In genomic region chr2:71866565-71866964, GRCm38 (mm10) we compare ENCODE assay signal across 12 mouse cellular contexts. TPM values are rescaled to one million over a fixed set of nuclear protein-coding genes. Genes with fewer than 3 reads are reported as not detected.
DNase-seq lines count a peak whose midpoint lies in the region; ATAC-seq and TF ChIP-seq lines count a peak whose summit lies in the region.
"Had no signal": no experiment of that assay in that cellular context is flagged by ENCODE, and none has a peak within 500 bp of the region (broad histone marks: within the 10 kb centered on the region; RNA-seq: fewer than 3 reads in every experiment).

No protein-coding gene starts in this region.

- no peaks in the 10 kb centered on the region for H3K27me3 ChIP-seq in liver, adult 2 months (ENCODE audit: control insufficient read depth, insufficient read depth, low read length)
- H3K27me3 ChIP-seq in CH12.LX (replicated peaks), result no peaks in the 10 kb centered on the region
- H3K27me3 ChIP-seq: forebrain, embryonic 15.5 days; hindbrain, embryonic 12.5 days had no signal

- peak; percentile 18 for DNase-seq in liver, adult 2 months (ENCODE audit: extremely low read depth, low read depth, low spot score)
- no peak for DNase-seq in liver
- DNase-seq in CH12.LX (ENCODE audit: extremely low read depth), result peak; percentile 33
- DNase-seq in skeletal muscle tissue, adult 2 months (ENCODE audit: low read depth, low spot score), result peak; percentile 6
- no peak for DNase-seq in cerebellum, postnatal 10 days
- no peak for DNase-seq in adrenal gland, postnatal 36 days
- DNase-seq: adrenal gland, adult 2 months; cerebellum, postnatal 36 days had no signal

- no peaks in the 10 kb centered on the region for H3K79me2 ChIP-seq in liver, adult 2 months (ENCODE audit: control insufficient read depth, insufficient read depth, low read length)
- no peaks in the 10 kb centered on the region for H3K79me2 ChIP-seq in CH12.LX (replicated peaks; ENCODE audit: control insufficient read depth, extremely low read depth, insufficient read depth, poor library complexity, severe bottlenecking)

- peak overlapping the region; percentile 44 for H3K4me2 ChIP-seq in CH12.LX (ENCODE audit: insufficient read depth, low read depth, poor library complexity, severe bottlenecking)
- H3K4me2 ChIP-seq: forebrain, embryonic 15.5 days; hindbrain, embryonic 12.5 days had no signal

- in situ Hi-C loops in CH12.LX (cut with MboI; ENCODE audit: low pct_ligation_motif_present, low pct_unique_long_range_greater_than_20kb, low sequenced_read_pairs), result no loop called here

- no peaks in the 10 kb centered on the region for H3K9me3 ChIP-seq in CH12.LX (replicated peaks; ENCODE audit: low read length)
- H3K9me3 ChIP-seq: forebrain, embryonic 15.5 days; hindbrain, embryonic 12.5 days had no signal

- ATAC-seq in monocyte, adult 5-6 weeks (replicated peaks; ENCODE audit: insufficient number of reproducible peaks, low FRiP score, low TSS enrichment, poor library complexity, severe bottlenecking), result no peak; the same call in 1 of the 2 replicates
- ATAC-seq: forebrain, embryonic 15.5 days had no signal

- no peak overlapping the region for H3K9ac ChIP-seq in liver, adult 2 months (ENCODE audit: low read depth, low read length)
- no peak overlapping the region for H3K9ac ChIP-seq in CH12.LX (ENCODE audit: insufficient read depth, low read depth)
- H3K9ac ChIP-seq: forebrain, embryonic 15.5 days; hindbrain, embryonic 12.5 days had no signal

- TF ChIP-seq EP300 in CH12.LX (IDR thresholded peaks at IDR 0.05; ENCODE audit: low read length), result no peak

- peak overlapping the region; percentile 4; the same call in 1 of the 2 replicates for H3K27ac ChIP-seq in liver, adult 2 months (replicated peaks; ENCODE audit: insufficient read depth, low read depth, low read length)
- H3K27ac ChIP-seq in CH12.LX (ENCODE audit: insufficient read depth, low read depth), result no peak overlapping the region
- H3K27ac ChIP-seq in bone marrow macrophage, adult 2 months (ENCODE audit: insufficient read depth, low read depth, low read length), result peak overlapping the region; percentile 88
- H3K27ac ChIP-seq: forebrain, embryonic 15.5 days; hindbrain, embryonic 12.5 days had no signal

- H3K4me3 ChIP-seq in liver, adult 2 months (ENCODE audit: insufficient read depth, low read depth, low read length), result no peak overlapping the region
- H3K4me3 ChIP-seq in CH12.LX (replicated peaks in 1 of 3; ENCODE audit: low read depth in 2 of 3, low read length in 2 of 3, poor library complexity in 1 of 3), result no peak overlapping the region
- H3K4me3 ChIP-seq in bone marrow macrophage, adult 2 months (ENCODE audit: insufficient read depth, low read length), result no peak overlapping the region
- H3K4me3 ChIP-seq: forebrain, embryonic 15.5 days; hindbrain, embryonic 12.5 days had no signal

- 30% methylated on average over 1 of the region's 1 CpGs for WGBS in liver, adult 2 months

- TF ChIP-seq POLR2A in liver, adult 2 months (IDR thresholded peaks at IDR 0.05; ENCODE audit: extremely low read depth, insufficient read depth, low read length), result no peak
- TF ChIP-seq POLR2A in CH12.LX (IDR thresholded peaks at IDR 0.05; ENCODE audit: low read depth, low read length), result no peak
- TF ChIP-seq POLR2A in bone marrow macrophage, adult 2 months (IDR thresholded peaks at IDR 0.05; ENCODE audit: borderline replicate concordance, low read depth, low read length), result no peak

- dilution Hi-C loops in CH12.LX (cut with MboI; ENCODE audit: extremely low pct_ligation_motif_present, extremely low pct_unique_long_range_greater_than_20kb, low sequenced_read_pairs), result no loop called here

- H3K36me3 ChIP-seq in liver, adult 2 months (ENCODE audit: control insufficient read depth, insufficient read depth, low read length), result no peaks in the 10 kb centered on the region
- H3K36me3 ChIP-seq in CH12.LX (replicated peaks in 1 of 2; ENCODE audit: control insufficient read depth in 1 of 2, insufficient read depth in 1 of 2, low read length in 1 of 2), result no peaks in the 10 kb centered on the region
- H3K36me3 ChIP-seq: forebrain, embryonic 15.5 days; hindbrain, embryonic 12.5 days had no signal

- TF ChIP-seq RAD21 in CH12.LX (IDR thresholded peaks at IDR 0.05; ENCODE audit: low read depth, low read length), result no peak

- TF ChIP-seq CTCF in liver, adult 2 months (IDR thresholded peaks at IDR 0.05; ENCODE audit: low read depth, low read length), result no peak
- no peak for TF ChIP-seq CTCF in CH12.LX (conservative IDR thresholded peaks at IDR 0.05 in 1 of 2, IDR thresholded peaks at IDR 0.05 in 1 of 2; ENCODE audit: low read depth in 2 of 2, low read length in 2 of 2)
- TF ChIP-seq CTCF in bone marrow macrophage, adult 2 months (IDR thresholded peaks at IDR 0.05; ENCODE audit: low read depth, low read length), result no peak

- no peaks in the 10 kb centered on the region for H3K4me1 ChIP-seq in liver, adult 2 months (ENCODE audit: control insufficient read depth, insufficient read depth, low read length)
- peaks cover 5 to 26% of the 10 kb centered on the region in 2 experiments for H3K4me1 ChIP-seq in CH12.LX (ENCODE audit: control insufficient read depth in 1 of 2, insufficient read depth in 2 of 2)
- H3K4me1 ChIP-seq in bone marrow macrophage, adult 2 months (ENCODE audit: control insufficient read depth, insufficient read depth, low read length), result peaks cover 29% of the 10 kb centered on the region
- H3K4me1 ChIP-seq: forebrain, embryonic 15.5 days; hindbrain, embryonic 12.5 days had no signal

TF ChIP-seq in CH12.LX, 34 proteins besides CTCF, POLR2A, EP300 and RAD21:
- no peak for TF ChIP-seq PAX5 (IDR thresholded peaks at IDR 0.05; ENCODE audit: low read length)
- TF ChIP-seq CHD2 (IDR thresholded peaks at IDR 0.05; ENCODE audit: low read length), result no peak
- peak; percentile 58 for TF ChIP-seq BHLHE40 (IDR thresholded peaks at IDR 0.05; ENCODE audit: low read depth, low read length)
- no peak for TF ChIP-seq CHD1 (IDR thresholded peaks at IDR 0.05; ENCODE audit: low read depth, low read length)
- TF ChIP-seq IRF4 (IDR thresholded peaks at IDR 0.05; ENCODE audit: low read depth, low read length), result no peak
- 0 out of 2 replicates have a peak, but pooled peaks have one; percentile 37 for TF ChIP-seq TCF12 (IDR thresholded peaks at IDR 0.05; ENCODE audit: low read depth, low read length)
- TF ChIP-seq ZMIZ1 (IDR thresholded peaks at IDR 0.05; ENCODE audit: low read depth, low read length), result no peak

RNA-seq across cellular contexts. Expression of gene Pdk1, which starts 6.5 kb away (rescaled TPM):
- 36.6 and 77.5 TPM in 2 replicates for total RNA-seq in liver, adult 2 months (2014; rRNA removed)
- 29.1 and 42.3 TPM in 2 replicates for polyA plus RNA-seq in liver, adult 2 months (2012; rRNA removed)
- total RNA-seq in CH12.LX (2012; rRNA removed) (20.9 and 59.9 TPM in 2 replicates), CH12.LX (2014; rRNA removed) (75.3 and 78.5 TPM in 2 replicates)
- polyA plus RNA-seq in CH12.LX (2012; ENCODE audit: insufficient read length, low read depth), result 26.4 and 35.9 TPM in 2 replicates
- 33.2 and 36.2 TPM in 2 replicates for polyA plus RNA-seq in bone marrow macrophage, adult 2 months (2012; ENCODE audit: insufficient read depth, insufficient read length, missing spikeins)
- total RNA-seq in adrenal gland, postnatal 36 days (2021), result 10 to 100 TPM; 36.1 to 48.6 TPM
- total RNA-seq in monocyte, adult 5-6 weeks (2017), result 13.6 to 21.8 TPM (median 21.5 TPM) in 3 replicates

Comparison
In these comparisons a context has a peak if more than half of its experiments do, and no peak if none do; other contexts are left out.
1. DNase-seq: peak in liver, adult 2 months (single experiment), CH12.LX (single experiment) and skeletal muscle tissue, adult 2 months (single experiment); none in liver (single experiment), cerebellum, postnatal 10 days (0 of 2) and adrenal gland, postnatal 36 days (0 of 2).